Mouse (Mus musculus) ovary, postnatal 10 days (tissue): ENCODE measurements around the gene Slc35f1.

Experiments
- DNase-seq: peaks from one replicate; pipeline ENCODE4 v3.0.0; 2022; ENCODE audit warnings: low spot score

Gene Slc35f1

GRCm38 (mm10) chr10:52932159-52932558 is 241.8 kb downstream of the Slc35f1 start:
- DNase-seq = no peak

DNA sequence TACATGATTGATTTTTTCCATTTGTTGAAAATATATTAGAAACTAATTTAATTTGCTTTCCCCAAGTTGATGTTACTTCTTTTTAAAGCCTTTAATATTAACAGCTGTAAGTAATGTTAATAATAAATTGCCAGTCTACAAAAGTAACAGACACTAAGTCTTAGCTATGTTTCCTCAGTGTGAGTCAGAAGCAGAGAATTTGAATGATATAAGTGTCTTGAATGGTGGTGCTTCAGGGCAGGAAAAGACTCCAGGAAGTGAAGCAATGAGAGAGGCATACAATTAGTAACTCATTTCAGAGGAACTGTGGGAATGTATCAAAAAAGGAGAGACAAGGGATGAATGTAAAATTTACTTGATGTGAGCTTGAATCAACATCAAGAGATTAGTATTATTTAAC is 244.3 kb downstream of the Slc35f1 start:
- no peak for DNase-seq

GRCm38 (mm10) chr10:52940111-52940830 is 249.9 kb downstream of the Slc35f1 start:
- no peak for DNase-seq

DNA sequence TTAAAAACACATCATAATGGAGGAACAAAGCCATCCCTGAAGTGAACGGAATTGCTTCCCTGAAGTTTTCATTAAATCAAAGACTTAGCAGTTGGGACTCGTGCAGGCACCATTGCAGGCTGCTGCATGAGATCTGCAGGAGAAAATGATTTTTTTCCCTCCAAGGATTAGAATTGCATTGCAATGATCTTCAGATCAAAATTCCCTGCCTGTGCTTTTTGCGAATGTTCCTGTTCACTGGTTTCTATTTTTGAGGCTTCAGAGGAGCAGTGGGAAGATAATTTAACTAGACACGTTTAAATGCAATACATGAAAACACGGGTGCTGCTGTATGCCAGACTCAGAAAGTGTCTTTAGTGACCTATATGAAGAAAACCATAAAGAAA is 250.5 kb downstream of the Slc35f1 start:
- DNase-seq = no peak

DNA sequence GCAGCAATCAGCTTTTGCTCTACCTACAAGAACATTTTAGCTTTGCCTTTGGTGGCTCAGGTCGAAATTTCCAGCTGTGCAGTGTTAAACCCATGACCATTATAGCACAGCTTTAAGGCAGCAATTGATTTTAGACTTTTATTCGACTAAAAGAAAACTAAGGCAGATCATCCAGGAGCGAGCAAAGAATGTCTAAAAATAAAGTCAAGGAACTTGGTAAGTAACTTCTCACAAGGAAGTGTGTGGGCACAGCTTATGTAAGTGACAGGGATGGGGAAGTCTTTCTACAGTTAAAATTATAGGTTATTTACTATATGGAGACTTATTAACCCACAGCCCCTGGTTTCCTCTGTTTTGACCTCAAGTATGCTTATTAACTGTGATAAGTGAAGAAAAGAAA is 262.2 kb downstream of the Slc35f1 start:
- DNase-seq = no peak

DNA sequence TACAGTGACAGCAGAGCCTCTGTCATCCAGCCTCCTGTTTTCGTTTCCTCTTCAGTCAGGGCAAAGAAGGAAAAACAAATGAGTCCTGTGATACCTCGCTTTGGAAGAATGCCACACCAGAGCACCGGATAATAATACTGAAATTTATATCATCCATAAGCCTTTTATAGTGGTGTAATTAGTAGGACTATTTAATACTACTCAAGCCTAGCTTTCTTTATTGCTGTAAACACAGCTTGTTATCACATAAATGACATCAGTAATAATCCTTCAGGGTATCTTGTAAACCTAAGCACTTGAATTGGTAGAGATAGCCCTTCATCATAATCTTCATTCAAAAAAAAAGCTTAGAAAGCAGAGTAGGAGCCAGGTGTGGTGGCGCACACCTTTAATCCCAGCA is 266.4 kb downstream of the Slc35f1 start:
- DNase-seq = no peak

GRCm38 (mm10) chr10:52979251-52979650 is 288.9 kb downstream of the Slc35f1 start:
- DNase-seq = no peak

- no peak for DNase-seq
Measured at GRCm38 (mm10) chr10:52982836-52983235, 292.5 kb downstream of the Slc35f1 start.

DNA sequence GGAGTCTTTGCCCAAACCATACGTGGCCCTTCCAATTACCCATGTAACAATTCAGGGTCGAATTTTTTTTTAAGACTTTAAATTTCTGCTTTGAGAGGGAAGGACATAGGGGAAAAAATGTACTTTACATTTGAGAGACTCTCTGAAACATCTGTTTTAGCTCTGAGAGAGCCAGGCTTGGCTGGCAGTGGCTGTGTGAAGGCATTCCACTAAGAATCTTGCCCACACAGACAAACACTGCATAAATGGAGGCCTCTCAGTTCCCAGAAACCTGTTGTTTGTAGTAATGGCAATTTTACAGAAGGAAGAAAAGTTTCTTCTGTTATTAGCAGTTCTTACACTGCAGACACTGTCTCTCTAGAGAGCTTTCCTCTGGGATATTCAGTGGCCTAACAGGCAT is 301.9 kb downstream of the Slc35f1 start:
- no peak for DNase-seq

- no peak for DNase-seq
Measured at GRCm38 (mm10) chr10:52996886-52997285, 306.6 kb downstream of the Slc35f1 start.

GRCm38 (mm10) chr10:53001136-53001535 is 310.8 kb downstream of the Slc35f1 start:
- DNase-seq = no peak

- no peak for DNase-seq
Measured at GRCm38 (mm10) chr10:53006229-53007190, 316.2 kb downstream of the Slc35f1 start.

DNA sequence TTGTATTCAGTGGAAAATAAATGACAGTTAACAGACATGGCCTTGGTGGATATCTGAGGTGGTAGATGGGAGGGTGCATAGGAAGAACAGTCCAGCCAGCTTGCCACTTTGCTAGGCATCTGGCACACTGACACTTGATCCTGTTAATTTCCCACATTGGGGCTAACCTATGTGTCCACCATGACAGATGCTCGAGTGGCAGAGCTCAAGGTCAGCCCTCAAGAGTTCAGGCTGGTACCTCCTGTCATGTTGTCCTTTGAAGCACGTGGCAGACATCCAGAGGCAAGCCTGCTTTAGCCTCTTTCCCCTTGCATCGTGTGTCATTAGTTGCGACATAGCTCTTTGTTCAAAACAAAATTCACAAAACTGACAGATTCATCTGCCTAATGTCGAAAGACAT is 323.5 kb downstream of the Slc35f1 start:
- no peak for DNase-seq

DNA sequence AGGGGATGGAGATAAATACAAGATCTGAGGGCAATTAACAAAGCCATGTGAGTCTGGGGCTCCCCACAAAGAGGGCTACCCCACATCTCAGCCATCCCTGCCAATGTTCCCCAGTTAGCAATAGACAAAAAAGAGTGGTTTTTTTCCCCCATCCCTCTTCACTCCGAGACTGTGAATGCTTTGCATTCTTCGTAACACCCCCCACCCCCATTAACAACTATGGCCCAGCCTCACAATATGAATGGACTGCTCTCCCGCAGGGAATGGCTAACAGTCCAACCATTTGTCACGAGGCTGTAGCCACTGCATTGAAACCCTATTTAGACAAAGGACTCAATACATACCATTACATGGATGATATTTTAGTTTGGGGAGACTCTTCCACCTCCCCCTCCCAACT is 338.1 kb downstream of the Slc35f1 start:
- DNase-seq = no peak

- no peak for DNase-seq
Measured at GRCm38 (mm10) chr10:53035202-53035601, 344.9 kb downstream of the Slc35f1 start.

DNA sequence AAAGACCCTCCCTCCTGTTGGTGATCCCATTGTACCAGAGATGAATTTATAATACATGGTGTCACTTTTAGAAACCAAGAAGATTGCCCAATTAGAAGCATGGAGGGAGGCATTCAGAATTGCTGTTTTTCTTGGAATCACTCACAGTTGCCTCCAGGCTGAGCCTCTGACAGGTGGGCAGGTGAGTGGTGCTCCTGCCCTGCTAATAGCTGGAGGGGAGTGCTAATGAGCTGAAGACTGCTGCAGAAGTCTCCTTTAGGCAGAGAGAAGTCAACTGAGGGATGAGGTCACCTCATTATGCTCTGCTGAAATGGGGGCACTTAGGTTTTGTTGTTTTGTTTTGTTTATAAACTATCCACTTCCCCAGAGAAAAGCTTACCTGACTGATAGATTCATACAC is 355.6 kb downstream of the Slc35f1 start:
- DNase-seq = no peak

GRCm38 (mm10) chr10:53052521-53052920 is 362.2 kb downstream of the Slc35f1 start:
- no peak for DNase-seq

DNA sequence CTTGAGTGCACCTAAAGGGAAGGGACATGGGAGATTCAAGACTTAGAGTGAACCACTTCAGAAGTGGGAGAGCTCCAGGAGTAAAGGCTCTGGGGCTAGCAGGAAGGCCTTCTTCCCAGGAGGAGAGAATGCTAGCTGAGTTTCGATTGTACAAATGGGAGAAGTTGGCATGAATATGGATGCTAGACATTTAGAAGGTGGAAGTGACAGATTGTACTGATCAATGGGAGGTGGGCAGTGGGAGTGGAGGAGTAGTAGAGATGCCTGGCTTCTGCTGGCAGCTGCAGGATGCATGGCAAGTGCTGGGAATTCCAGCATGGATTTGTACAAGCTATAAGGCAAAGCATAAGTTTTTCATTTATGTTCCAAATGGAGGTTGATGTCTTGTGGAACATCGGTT is 370.4 kb downstream of the Slc35f1 start:
- no peak for DNase-seq

DNA sequence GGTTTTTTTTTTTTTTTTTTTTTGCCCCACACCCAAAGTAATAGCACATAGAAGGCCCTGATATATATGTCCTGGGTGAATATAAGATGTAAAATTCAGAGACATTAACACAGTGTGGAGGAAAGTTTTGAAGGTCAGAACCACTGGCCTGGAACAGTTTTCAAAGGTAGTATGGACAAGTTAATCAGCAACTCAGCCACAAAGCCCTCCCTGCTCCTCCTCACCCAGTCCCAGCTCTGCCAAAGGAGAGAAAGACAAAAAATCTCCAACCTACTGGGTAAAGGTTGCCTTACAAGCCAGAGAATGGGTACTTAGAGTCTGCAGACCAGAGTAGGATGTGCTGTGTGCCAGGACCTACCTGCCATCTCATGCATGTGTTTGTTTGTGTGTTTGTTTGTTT is 372.4 kb downstream of the Slc35f1 start:
- no peak for DNase-seq

- DNase-seq = no peak
Measured at GRCm38 (mm10) chr10:53087811-53088210, 397.5 kb downstream of the Slc35f1 start.

- DNase-seq = no peak
Measured at GRCm38 (mm10) chr10:53091525-53091924, 401.2 kb downstream of the Slc35f1 start.

DNA sequence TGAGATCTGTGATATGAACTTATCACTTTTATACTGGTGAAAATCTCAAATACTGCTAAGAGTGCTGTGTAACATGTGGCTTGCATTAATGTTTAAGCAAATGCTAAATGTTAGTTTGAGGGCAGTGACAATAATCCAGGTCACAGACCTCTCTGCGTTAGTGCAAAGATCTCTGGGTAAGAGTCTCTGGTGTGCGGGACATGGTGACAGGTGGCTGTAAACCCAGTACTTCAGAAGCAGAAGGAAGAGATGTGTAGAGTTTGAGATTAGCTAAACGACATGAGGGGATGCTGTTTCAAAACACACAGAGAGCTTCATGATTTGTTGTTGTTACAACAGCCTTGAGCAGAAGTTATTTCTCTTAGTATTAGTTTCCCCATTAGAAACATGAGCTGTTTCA is 406.1 kb downstream of the Slc35f1 start:
- DNase-seq = no peak

GRCm38 (mm10) chr10:53100881-53101280 is 410.5 kb downstream of the Slc35f1 start:
- no peak for DNase-seq
